ENCODE assay signal across 17 mouse cellular contexts in genomic region chr16:91867672-91868071, GRCm38 (mm10).
DNase-seq lines count a peak whose midpoint lies in the region; ATAC-seq and TF ChIP-seq lines count a peak whose summit lies in the region.
"Had no signal": no experiment of that assay in that cellular context is flagged by ENCODE, and none has a peak within 500 bp of the region (broad histone marks: within the 10 kb centered on the region; RNA-seq: fewer than 3 reads in every experiment).

No protein-coding gene starts in this region.

- no peak overlapping the region for H3K4me2 ChIP-seq in hindbrain, embryonic 14.5 days (replicated peaks)
- no peak overlapping the region for H3K4me2 ChIP-seq in hindbrain, embryonic 11.5 days (replicated peaks; ENCODE audit: low read depth, low read length)
- no peak overlapping the region for H3K4me2 ChIP-seq in CH12.LX (ENCODE audit: insufficient read depth, low read depth, poor library complexity, severe bottlenecking)
- H3K4me2 ChIP-seq in hindbrain, postnatal 0 days (ENCODE audit: low read depth, low read length): no peak overlapping the region
- no peak overlapping the region for H3K4me2 ChIP-seq in kidney, embryonic 16.5 days (replicated peaks; ENCODE audit: low read depth, low read length)
- H3K4me2 ChIP-seq: embryonic facial prominence, embryonic 15.5 days; heart, embryonic 11.5 days had no signal

- in situ Hi-C loops in CH12.LX (cut with MboI; ENCODE audit: low pct_ligation_motif_present, low pct_unique_long_range_greater_than_20kb, low sequenced_read_pairs): no loop called here

- TF ChIP-seq EP300 in CH12.LX (IDR thresholded peaks at IDR 0.05; ENCODE audit: low read length): no peak

- TF ChIP-seq POLR2A in CH12.LX (IDR thresholded peaks at IDR 0.05; ENCODE audit: low read depth, low read length): no peak
- TF ChIP-seq POLR2A in brain, embryonic 14.5 days (IDR thresholded peaks at IDR 0.05; ENCODE audit: borderline replicate concordance, extremely low read depth, insufficient read depth, insufficient read length, poor library complexity, severe bottlenecking): no peak

- TF ChIP-seq CTCF in CH12.LX (conservative IDR thresholded peaks at IDR 0.05 in 1 of 2, IDR thresholded peaks at IDR 0.05 in 1 of 2; ENCODE audit: low read depth in 2 of 2, low read length in 2 of 2): no peak
- no peak for TF ChIP-seq CTCF in brain, embryonic 14.5 days (IDR thresholded peaks at IDR 0.05; ENCODE audit: borderline replicate concordance, extremely low read depth, insufficient read depth, insufficient read length)
- TF ChIP-seq CTCF in hindbrain, postnatal 0 days (IDR thresholded peaks at IDR 0.05; ENCODE audit: low read depth): no peak

- no peaks in the 10 kb centered on the region for H3K79me2 ChIP-seq in CH12.LX (replicated peaks; ENCODE audit: control insufficient read depth, extremely low read depth, insufficient read depth, poor library complexity, severe bottlenecking)

- dilution Hi-C loops in CH12.LX (cut with MboI; ENCODE audit: extremely low pct_ligation_motif_present, extremely low pct_unique_long_range_greater_than_20kb, low sequenced_read_pairs): no loop called here

- no peak for ATAC-seq in hindbrain, embryonic 14.5 days (ENCODE audit: low FRiP score)
- no peak for ATAC-seq in hindbrain, embryonic 11.5 days (ENCODE audit: low FRiP score)
- peak; percentile 53; the same call in 1 of the 2 replicates for ATAC-seq in hindbrain, postnatal 0 days
- no peak for ATAC-seq in kidney, embryonic 16.5 days (ENCODE audit: low FRiP score, low TSS enrichment)
- ATAC-seq: intestine, embryonic 16.5 days had no signal

- peaks cover 77% of the 10 kb centered on the region for H3K36me3 ChIP-seq in hindbrain, embryonic 14.5 days (replicated peaks; ENCODE audit: control insufficient read depth, insufficient read depth)
- peaks cover 7% of the 10 kb centered on the region for H3K36me3 ChIP-seq in hindbrain, embryonic 11.5 days (ENCODE audit: control insufficient read depth, insufficient read depth, low read length)
- H3K36me3 ChIP-seq in CH12.LX (replicated peaks in 1 of 2; ENCODE audit: control insufficient read depth in 1 of 2, insufficient read depth in 1 of 2, low read length in 1 of 2): peaks cover 29 to 48% of the 10 kb centered on the region in 2 experiments
- H3K36me3 ChIP-seq in hindbrain, postnatal 0 days (ENCODE audit: insufficient read depth, low read length): peaks cover 55% of the 10 kb centered on the region; the same call in 1 of the 2 replicates
- peaks cover 26% of the 10 kb centered on the region for H3K36me3 ChIP-seq in kidney, embryonic 16.5 days (ENCODE audit: insufficient read depth, low read length)

- WGBS in hindbrain, embryonic 14.5 days: 82% methylated on average over 8 of the region's 8 CpGs
- 93% methylated on average over 8 of the region's 8 CpGs for WGBS in hindbrain, embryonic 11.5 days
- 46% methylated on average over 8 of the region's 8 CpGs for WGBS in hindbrain, postnatal 0 days
- WGBS in kidney, embryonic 16.5 days: 88% methylated on average over 8 of the region's 8 CpGs

- no peaks in the 10 kb centered on the region for H3K27me3 ChIP-seq in hindbrain, embryonic 14.5 days (ENCODE audit: control insufficient read depth, insufficient read depth, low read length)
- H3K27me3 ChIP-seq in hindbrain, embryonic 11.5 days (ENCODE audit: control insufficient read depth, insufficient read depth, low read length): no peaks in the 10 kb centered on the region
- H3K27me3 ChIP-seq in CH12.LX (replicated peaks): no peaks in the 10 kb centered on the region
- no peaks in the 10 kb centered on the region for H3K27me3 ChIP-seq in hindbrain, postnatal 0 days (ENCODE audit: insufficient read depth, low read length)
- H3K27me3 ChIP-seq in kidney, embryonic 16.5 days (ENCODE audit: insufficient read depth, low read length): no peaks in the 10 kb centered on the region
- H3K27me3 ChIP-seq: embryonic facial prominence, embryonic 15.5 days had no signal

- no peaks in the 10 kb centered on the region for H3K9me3 ChIP-seq in hindbrain, embryonic 14.5 days (ENCODE audit: control insufficient read depth, low read length)
- no peaks in the 10 kb centered on the region for H3K9me3 ChIP-seq in hindbrain, embryonic 11.5 days (ENCODE audit: control insufficient read depth, low read length)
- H3K9me3 ChIP-seq in CH12.LX (replicated peaks; ENCODE audit: low read length): no peaks in the 10 kb centered on the region
- H3K9me3 ChIP-seq in hindbrain, postnatal 0 days (ENCODE audit: low read length): no peaks in the 10 kb centered on the region
- no peaks in the 10 kb centered on the region for H3K9me3 ChIP-seq in kidney, embryonic 16.5 days (ENCODE audit: low read length)
- H3K9me3 ChIP-seq: embryonic facial prominence, embryonic 15.5 days; megakaryocyte, embryonic 14.5 days had no signal

- H3K9ac ChIP-seq in hindbrain, embryonic 14.5 days: no peak overlapping the region
- H3K9ac ChIP-seq in hindbrain, embryonic 11.5 days (ENCODE audit: low read depth, low read length): no peak overlapping the region
- H3K9ac ChIP-seq in CH12.LX (ENCODE audit: insufficient read depth, low read depth): peak overlapping the region; percentile 51; the same call in 1 of the 2 replicates
- H3K9ac ChIP-seq in hindbrain, postnatal 0 days (replicated peaks; ENCODE audit: low read length): no peak overlapping the region
- no peak overlapping the region for H3K9ac ChIP-seq in kidney, embryonic 16.5 days (replicated peaks; ENCODE audit: low read length)
- H3K9ac ChIP-seq: embryonic facial prominence, embryonic 15.5 days had no signal

- TF ChIP-seq RAD21 in CH12.LX (IDR thresholded peaks at IDR 0.05; ENCODE audit: low read depth, low read length): no peak

- no peaks in the 10 kb centered on the region for H3K4me1 ChIP-seq in hindbrain, embryonic 14.5 days (replicated peaks; ENCODE audit: control insufficient read depth, insufficient read depth, low read length)
- no peaks in the 10 kb centered on the region for H3K4me1 ChIP-seq in hindbrain, embryonic 11.5 days (replicated peaks; ENCODE audit: control insufficient read depth, insufficient read depth, low read length)
- H3K4me1 ChIP-seq in CH12.LX (ENCODE audit: control insufficient read depth in 1 of 2, insufficient read depth in 2 of 2): peaks cover 43 to 73% of the 10 kb centered on the region in 2 experiments
- peaks cover 7% of the 10 kb centered on the region for H3K4me1 ChIP-seq in hindbrain, postnatal 0 days (ENCODE audit: insufficient read depth, low read length)
- H3K4me1 ChIP-seq in kidney, embryonic 16.5 days (ENCODE audit: insufficient read depth, low read length): peaks cover 5% of the 10 kb centered on the region

- H3K4me3 ChIP-seq in hindbrain, embryonic 14.5 days (replicated peaks; ENCODE audit: low read length): no peak overlapping the region
- no peak overlapping the region for H3K4me3 ChIP-seq in hindbrain, embryonic 11.5 days (ENCODE audit: low read depth, low read length)
- H3K4me3 ChIP-seq in CH12.LX (replicated peaks in 1 of 3; ENCODE audit: low read depth in 2 of 3, low read length in 2 of 3, poor library complexity in 1 of 3): no peak overlapping the region
- no peak overlapping the region for H3K4me3 ChIP-seq in hindbrain, postnatal 0 days (ENCODE audit: low read length)
- no peak overlapping the region for H3K4me3 ChIP-seq in kidney, embryonic 16.5 days (ENCODE audit: low read length)
- H3K4me3 ChIP-seq: embryonic facial prominence, embryonic 15.5 days; megakaryocyte, embryonic 14.5 days had no signal

- H3K27ac ChIP-seq in hindbrain, embryonic 14.5 days: 0 out of 2 replicates have a peak overlapping the region, but pooled peaks have one; percentile 20
- H3K27ac ChIP-seq in hindbrain, embryonic 11.5 days (ENCODE audit: low read depth, low read length): no peak overlapping the region
- H3K27ac ChIP-seq in CH12.LX (ENCODE audit: insufficient read depth, low read depth): peak overlapping the region; percentile 99; the same call in 1 of the 2 replicates
- peak overlapping the region; percentile 62; the same call in 1 of the 2 replicates for H3K27ac ChIP-seq in hindbrain, postnatal 0 days
- H3K27ac ChIP-seq in kidney, embryonic 16.5 days (ENCODE audit: low read length): no peak overlapping the region
- H3K27ac ChIP-seq: embryonic facial prominence, embryonic 15.5 days had no signal

- DNase-seq in hindbrain, embryonic 14.5 days (ENCODE audit: low spot score): no peak
- no peak for DNase-seq in hindbrain, embryonic 11.5 days (ENCODE audit: low spot score)
- no peak for DNase-seq in CH12.LX (ENCODE audit: extremely low read depth)
- peak; percentile 56 for DNase-seq in brain, embryonic 14.5 days (ENCODE audit: low read depth)
- peak; percentile 54 for DNase-seq in hindbrain, postnatal 0 days (ENCODE audit: low spot score)
- DNase-seq in heart, adult 8-10 months (ENCODE audit: low spot score): no peak
- DNase-seq: adrenal gland, adult 8-10 months; gastrocnemius, postnatal 25 days; kidney, postnatal 14 days; liver; right cerebral cortex, postnatal 4 days; thymus, adult 2 months had no signal

TF ChIP-seq in CH12.LX, 34 proteins besides CTCF, POLR2A, EP300 and RAD21:
- TF ChIP-seq HCFC1 (IDR thresholded peaks at IDR 0.05; ENCODE audit: low read depth, low read length): no peak
- TF ChIP-seq ZKSCAN1 (IDR thresholded peaks at IDR 0.05; ENCODE audit: borderline replicate concordance, low read depth, low read length): no peak
- TF ChIP-seq SIN3A (IDR thresholded peaks at IDR 0.05; ENCODE audit: low read length): no peak
- no peak for TF ChIP-seq IRF4 (IDR thresholded peaks at IDR 0.05; ENCODE audit: low read depth, low read length)
- no peak for TF ChIP-seq TCF12 (IDR thresholded peaks at IDR 0.05; ENCODE audit: low read depth, low read length)
- TF ChIP-seq JUND (conservative IDR thresholded peaks at IDR 0.05; ENCODE audit: low read depth, low read length): no peak
- TF ChIP-seq MAZ (IDR thresholded peaks at IDR 0.05; ENCODE audit: low read depth, low read length): no peak
- no peak for TF ChIP-seq NRF1 (IDR thresholded peaks at IDR 0.05; ENCODE audit: low read depth, low read length)
- TF ChIP-seq MAX (IDR thresholded peaks at IDR 0.05; ENCODE audit: low read length): no peak
- no peak for TF ChIP-seq UBTF (IDR thresholded peaks at IDR 0.05; ENCODE audit: low read depth, low read length)
- TF ChIP-seq MEF2A (IDR thresholded peaks at IDR 0.05; ENCODE audit: borderline replicate concordance, low read depth, low read length): no peak
- TF ChIP-seq PAX5 (IDR thresholded peaks at IDR 0.05; ENCODE audit: low read length): no peak
- TF ChIP-seq MYC (IDR thresholded peaks at IDR 0.05; ENCODE audit: low read depth, low read length): no peak
- no peak for TF ChIP-seq ZNF384 (IDR thresholded peaks at IDR 0.05; ENCODE audit: low read depth, low read length)

Comparison
In these comparisons a context has a peak if more than half of its experiments do, and no peak if none do; other contexts are left out.
1. DNase-seq: peak in brain, embryonic 14.5 days (single experiment) and hindbrain, postnatal 0 days (single experiment); none in hindbrain, embryonic 14.5 days (single experiment), hindbrain, embryonic 11.5 days (single experiment), CH12.LX (single experiment) and heart, adult 8-10 months (single experiment).
2. H3K27ac ChIP-seq: peak in hindbrain, embryonic 14.5 days (single experiment), CH12.LX (single experiment) and hindbrain, postnatal 0 days (single experiment); none in hindbrain, embryonic 11.5 days (single experiment) and kidney, embryonic 16.5 days (single experiment).